7 mouse cellular contexts compared by ENCODE assay signal in the genomic region with DNA sequence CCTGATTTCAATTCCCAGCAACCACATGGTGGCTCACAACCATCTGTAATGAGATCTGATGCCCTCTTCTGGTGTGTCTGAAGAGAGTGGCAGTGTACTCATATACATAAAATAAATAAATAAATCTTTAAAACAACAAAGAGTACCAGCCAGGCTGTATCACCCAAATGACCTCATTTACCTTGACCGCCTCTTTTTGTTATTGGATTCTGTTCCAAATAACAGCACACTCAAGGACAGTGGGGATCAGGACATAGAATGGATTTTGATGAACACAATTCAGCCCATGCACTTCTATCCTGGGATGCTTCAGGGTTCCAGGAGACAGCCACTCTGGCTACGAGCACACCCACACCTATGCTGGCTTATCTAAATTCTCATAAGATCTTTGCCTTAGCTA. TPM values are rescaled to one million over a fixed set of nuclear protein-coding genes. Genes with fewer than 3 reads are reported as not detected.
"Had no signal": no experiment of that assay in that cellular context is flagged by ENCODE, and none has a peak within 500 bp of the region (broad histone marks: within the 10 kb centered on the region; RNA-seq: fewer than 3 reads in every experiment).

No protein-coding gene starts in this region.

RNA-seq across cellular contexts. Expression of gene Slc45a1, which starts 51.5 kb away (rescaled TPM):
- total RNA-seq: megakaryocyte, adult 5-6 weeks; megakaryocyte-erythroid progenitor cell, adult 5-6 weeks; monocyte, adult 5-6 weeks; neutrophil, adult 5-6 weeks had no signal
- polyA plus RNA-seq: liver, embryonic 13.5 days; liver, embryonic 15.5 days; spleen, adult 2 months had no signal
